Mouse (Mus musculus): ENCODE results near the gene Mfsd12. TPM values are rescaled to one million over a fixed set of nuclear protein-coding genes. Genes with fewer than 3 reads are reported as not detected.

Mfsd12 gene
- polyA plus RNA-seq, 1 experiment, result 23.4 TPM

DNA sequence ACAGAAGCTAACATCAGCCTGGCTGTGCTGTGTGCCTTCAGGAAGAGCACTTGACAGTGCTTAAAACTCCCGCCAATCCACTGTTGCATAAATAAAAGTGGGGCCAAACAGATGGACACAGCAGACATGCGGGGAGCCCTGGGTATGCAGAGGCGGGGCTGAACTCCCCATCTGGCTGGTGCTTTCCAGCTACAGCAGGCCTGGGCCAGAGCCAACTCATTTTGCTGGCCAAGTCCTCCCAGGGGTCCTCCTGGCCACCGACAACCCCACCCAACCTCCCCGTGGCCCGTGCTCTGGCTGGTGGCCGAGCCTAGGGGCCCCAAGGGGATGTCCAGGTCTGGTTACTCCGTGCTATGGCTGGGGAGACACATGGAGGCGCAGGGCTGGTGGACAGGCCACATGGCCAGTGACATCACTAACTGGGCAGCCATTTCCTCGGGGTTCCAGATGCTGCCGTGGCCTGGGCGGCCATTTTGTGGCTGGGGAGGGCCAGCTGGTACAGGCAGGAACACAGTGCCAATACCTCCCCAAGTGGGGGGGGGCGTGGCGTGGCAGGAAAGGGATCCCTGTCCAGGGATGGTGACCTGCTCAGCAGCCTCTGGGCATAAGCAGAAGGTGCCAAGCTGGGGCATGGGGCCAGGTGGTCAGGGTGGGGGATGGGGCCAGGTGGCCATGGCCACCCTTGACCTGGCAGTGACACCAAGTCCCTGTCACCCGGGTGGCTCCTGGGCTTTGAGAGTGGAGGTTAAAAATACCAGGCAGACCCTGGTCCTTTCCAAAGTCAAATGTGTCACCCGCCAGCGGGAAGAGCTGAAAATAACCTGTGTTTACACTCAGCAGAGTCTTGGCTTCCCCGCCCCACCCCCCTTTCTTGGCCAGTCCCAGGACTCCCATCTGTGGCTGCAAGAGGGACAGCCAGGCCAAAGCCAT is 54.4 kb downstream of the Mfsd12 start:
- peaks cover 80% of the 10 kb centered on the region for H3K4me1 ChIP-seq (ENCODE audit: control insufficient read depth, insufficient read depth, low read length)
- H3K4me3 ChIP-seq (ENCODE audit: insufficient read depth, low read depth, low read length), result no peak overlapping the region
- TF ChIP-seq CTCF (conservative IDR thresholded peaks at IDR 0.05; ENCODE audit: insufficient read depth, insufficient read length, low read depth, low read length), result no peak
- no peak for TF ChIP-seq POLR2A (IDR thresholded peaks at IDR 0.05; ENCODE audit: low read depth, low read length)
- H3K36me3 ChIP-seq (ENCODE audit: control insufficient read depth, insufficient read depth, low read length), result no peaks in the 10 kb centered on the region; the same call in 1 of the 2 replicates
- WGBS, result 11% methylated on average over 18 of the region's 18 CpGs
- no peaks in the 10 kb centered on the region for H3K27me3 ChIP-seq (replicated peaks; ENCODE audit: control insufficient read depth, insufficient read depth, low read length)
- DNase-seq, result peak; percentile 93
- peak overlapping the region; percentile 97 for H3K27ac ChIP-seq (ENCODE audit: insufficient read depth, low read depth, low read length)

DNA sequence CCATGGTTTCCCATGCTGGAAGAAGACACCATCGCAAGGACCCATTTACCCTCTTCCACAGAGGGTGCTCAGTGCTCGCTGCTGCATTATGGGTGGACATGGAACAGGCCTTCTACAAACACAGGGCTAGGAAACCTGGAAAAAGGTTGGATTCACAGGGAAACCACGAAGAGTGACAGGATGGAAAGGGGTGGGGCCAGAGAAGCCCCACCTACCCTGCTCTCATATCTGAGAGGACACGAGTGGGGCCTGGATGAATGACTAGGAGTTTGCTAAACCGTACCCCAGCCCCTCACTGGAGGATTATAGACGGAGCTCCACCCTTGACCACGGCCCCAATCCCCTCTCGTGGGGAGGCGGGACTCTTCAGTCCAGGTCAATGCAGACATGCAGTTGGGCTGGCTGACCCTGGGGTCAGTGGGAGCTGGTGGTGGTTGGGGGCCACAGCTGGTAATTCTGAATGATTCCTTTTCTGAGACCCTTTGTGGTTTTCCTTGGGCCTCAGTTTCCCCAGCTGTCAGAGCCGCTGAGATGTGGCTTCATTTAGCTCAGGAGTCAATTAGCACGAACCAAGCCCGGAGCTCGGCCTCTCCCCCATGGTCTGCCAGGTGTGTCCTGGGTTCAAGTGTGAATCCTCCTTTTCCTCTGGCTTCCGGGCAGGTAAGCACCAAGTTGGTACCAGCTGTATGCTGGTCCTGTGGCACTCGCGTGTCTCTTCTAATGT is 55.5 kb downstream of the Mfsd12 start:
- WGBS, result 68% methylated on average over 16 of the region's 16 CpGs
- no peaks in the 10 kb centered on the region for H3K27me3 ChIP-seq (replicated peaks; ENCODE audit: control insufficient read depth, insufficient read depth, low read length)

DNA sequence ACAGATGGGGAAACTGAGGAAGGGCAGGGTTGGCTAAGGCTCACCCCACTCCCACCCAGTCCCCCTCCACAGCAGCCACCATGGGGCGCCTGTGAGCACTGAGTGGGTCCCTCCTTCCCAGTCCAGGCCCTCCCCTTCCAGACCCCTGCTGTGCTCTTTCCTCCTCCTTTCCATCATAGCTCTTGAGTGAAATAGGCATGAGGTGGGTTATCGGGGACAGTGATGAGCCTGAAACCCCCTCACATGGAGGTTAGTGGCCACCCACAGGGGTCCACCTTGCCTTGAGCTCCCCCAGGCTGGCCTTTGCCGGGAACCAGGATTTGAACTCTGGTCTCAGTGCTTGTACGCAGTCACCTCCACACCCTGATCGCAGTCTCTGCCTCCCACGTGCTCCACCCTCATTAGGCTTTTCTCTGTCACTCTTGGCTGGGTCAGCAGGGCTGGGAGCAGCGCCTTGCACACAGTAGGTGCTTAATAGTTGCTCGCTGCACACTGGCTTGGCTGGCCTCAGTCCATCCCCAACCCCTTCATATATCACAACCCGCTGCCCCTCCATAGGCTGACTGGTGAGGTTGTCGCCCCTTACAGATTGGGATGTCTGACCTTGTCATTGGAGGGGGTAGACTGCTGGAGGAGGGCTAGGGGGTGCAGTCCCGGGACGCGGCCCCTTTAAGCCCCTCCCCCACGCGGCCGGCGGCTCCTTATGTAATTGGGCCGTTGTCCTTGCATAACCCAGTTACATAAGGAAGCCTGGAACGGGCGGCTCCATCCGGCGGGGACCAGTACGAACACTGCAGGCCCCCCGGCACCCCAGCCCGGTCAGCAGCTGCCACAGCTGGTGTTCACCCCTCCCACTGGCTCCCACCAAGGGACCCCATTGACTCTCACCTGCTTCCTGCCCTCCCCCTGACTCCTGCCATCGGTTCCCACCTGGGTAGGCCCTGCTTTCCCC is 56.3 kb downstream of the Mfsd12 start:
- no peaks in the 10 kb centered on the region for H3K27me3 ChIP-seq (replicated peaks; ENCODE audit: control insufficient read depth, insufficient read depth, low read length)
- TF ChIP-seq CTCF (conservative IDR thresholded peaks at IDR 0.05; ENCODE audit: insufficient read depth, insufficient read length, low read depth, low read length) (no peak), POLR2A (IDR thresholded peaks at IDR 0.05; ENCODE audit: low read depth, low read length) (peak; percentile 6)
- DNase-seq, result peak; percentile 95
- peak overlapping the region; percentile 97 for H3K27ac ChIP-seq (ENCODE audit: insufficient read depth, low read depth, low read length)
- H3K36me3 ChIP-seq (ENCODE audit: control insufficient read depth, insufficient read depth, low read length), result no peaks in the 10 kb centered on the region
- peak overlapping the region; percentile 49 for H3K4me3 ChIP-seq (ENCODE audit: insufficient read depth, low read depth, low read length)
- H3K4me1 ChIP-seq (ENCODE audit: control insufficient read depth, insufficient read depth, low read length), result peaks cover 81% of the 10 kb centered on the region
- 18% methylated on average over 26 of the region's 26 CpGs for WGBS

More for the DNA sequence above, 55.5 kb downstream of the Mfsd12 start:
- DNase-seq, result no peak
- Histone ChIP-seq H3K27ac (ENCODE audit: insufficient read depth, low read depth, low read length) (peak overlapping the region; percentile 97), H3K4me3 (ENCODE audit: insufficient read depth, low read depth, low read length) (no peak overlapping the region), H3K36me3 (ENCODE audit: control insufficient read depth, insufficient read depth, low read length) (no peaks in the 10 kb centered on the region), H3K4me1 (ENCODE audit: control insufficient read depth, insufficient read depth, low read length) (peaks cover 85% of the 10 kb centered on the region)
- TF ChIP-seq CTCF (conservative IDR thresholded peaks at IDR 0.05; ENCODE audit: insufficient read depth, insufficient read length, low read depth, low read length), result no peak
- no peak for TF ChIP-seq POLR2A (IDR thresholded peaks at IDR 0.05; ENCODE audit: low read depth, low read length)

DNA sequence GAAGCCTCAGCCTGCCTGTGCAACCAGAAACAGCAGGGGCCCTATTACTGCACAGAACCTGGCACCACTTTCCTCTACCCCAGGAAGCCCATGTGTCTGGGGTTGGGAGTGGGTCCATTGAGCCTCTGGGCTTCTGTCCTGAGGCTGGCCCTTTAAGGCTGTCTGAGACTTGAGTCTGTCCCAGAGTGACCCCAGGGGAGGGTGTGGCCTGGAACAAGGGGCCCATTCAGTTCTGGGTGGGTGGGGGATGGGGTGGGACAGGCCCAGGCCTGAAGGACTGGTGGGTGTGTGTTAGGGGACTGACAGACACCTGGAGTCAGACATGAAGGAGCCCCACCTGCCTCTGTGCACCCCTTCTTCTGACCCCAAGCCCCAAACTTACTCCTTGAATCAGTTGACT is 57.4 kb downstream of the Mfsd12 start:
- TF ChIP-seq CTCF (conservative IDR thresholded peaks at IDR 0.05; ENCODE audit: insufficient read depth, insufficient read length, low read depth, low read length) (no peak), POLR2A (IDR thresholded peaks at IDR 0.05; ENCODE audit: low read depth, low read length) (no peak)
- H3K4me3 ChIP-seq (ENCODE audit: insufficient read depth, low read depth, low read length), result no peak overlapping the region
- H3K4me1 ChIP-seq (ENCODE audit: control insufficient read depth, insufficient read depth, low read length), result peaks cover 83% of the 10 kb centered on the region
- H3K36me3 ChIP-seq (ENCODE audit: control insufficient read depth, insufficient read depth, low read length), result no peaks in the 10 kb centered on the region
- peak; percentile 77 for DNase-seq
- no peaks in the 10 kb centered on the region for H3K27me3 ChIP-seq (replicated peaks; ENCODE audit: control insufficient read depth, insufficient read depth, low read length)
- H3K27ac ChIP-seq (ENCODE audit: insufficient read depth, low read depth, low read length), result peak overlapping the region; percentile 97

DNA sequence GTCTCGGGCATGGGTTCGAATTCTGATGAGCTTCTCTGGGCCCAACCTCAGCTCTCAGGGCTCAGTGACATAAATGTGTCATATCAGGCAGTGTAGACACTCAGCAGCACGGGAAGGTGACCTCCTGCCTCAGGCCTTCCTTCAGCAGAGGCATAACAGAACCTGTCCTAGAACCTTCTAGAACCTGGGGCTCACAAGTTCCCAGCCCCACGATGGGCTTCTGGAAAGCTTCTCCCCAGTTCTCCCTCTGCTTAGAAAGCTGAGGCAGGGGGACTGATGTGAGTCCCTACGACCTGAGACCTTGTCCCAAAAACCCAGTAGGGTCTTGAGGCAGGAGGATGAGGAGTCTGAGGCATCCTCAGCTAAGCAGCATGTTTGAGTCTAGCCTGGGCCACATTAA is 57.9 kb downstream of the Mfsd12 start:
- DNase-seq, result no peak
- peaks cover 82% of the 10 kb centered on the region for H3K4me1 ChIP-seq (ENCODE audit: control insufficient read depth, insufficient read depth, low read length)
- no peak for TF ChIP-seq CTCF (conservative IDR thresholded peaks at IDR 0.05; ENCODE audit: insufficient read depth, insufficient read length, low read depth, low read length)
- TF ChIP-seq POLR2A (IDR thresholded peaks at IDR 0.05; ENCODE audit: low read depth, low read length), result no peak
- H3K36me3 ChIP-seq (ENCODE audit: control insufficient read depth, insufficient read depth, low read length), result no peaks in the 10 kb centered on the region
- H3K27ac ChIP-seq (ENCODE audit: insufficient read depth, low read depth, low read length), result peak overlapping the region; percentile 90
- no peak overlapping the region for H3K4me3 ChIP-seq (ENCODE audit: insufficient read depth, low read depth, low read length)
- WGBS, result 59% methylated on average over 5 of the region's 5 CpGs
- no peaks in the 10 kb centered on the region for H3K27me3 ChIP-seq (replicated peaks; ENCODE audit: control insufficient read depth, insufficient read depth, low read length)

Other genes starting within 250 kb of the Mfsd12 start
- gene Zbtb7a, start 222.3 kb upstream of the Mfsd12 start, polyA plus RNA-seq (2012; rRNA removed), result 36.0 and 37.1 TPM in 2 replicates
- gene Pias4, start 189.6 kb upstream of the Mfsd12 start, polyA plus RNA-seq (2012; rRNA removed), result 34.6 and 36.8 TPM in 2 replicates
- 1,330 and 1,454 TPM in 2 replicates for gene Eef2, start 180.9 kb upstream of the Mfsd12 start, polyA plus RNA-seq (2012; rRNA removed)
- 52.9 and 54.0 TPM in 2 replicates for gene Dapk3, start 174.5 kb upstream of the Mfsd12 start, polyA plus RNA-seq (2012; rRNA removed)
- gene 4930442H23Rik, start 173.6 kb upstream of the Mfsd12 start, polyA plus RNA-seq (2012; rRNA removed), result not detected in 2 replicates
- 0.97 TPM in 1 of 2 replicates, not detected in the other for gene Nmrk2, start 155.4 kb upstream of the Mfsd12 start, polyA plus RNA-seq (2012; rRNA removed)
- gene Atcay, start 126.7 kb upstream of the Mfsd12 start, polyA plus RNA-seq (2012; rRNA removed), result 0.05 and 0.39 TPM in 2 replicates
- 4.6 and 6.0 TPM in 2 replicates for gene Zfr2, start 124.3 kb upstream of the Mfsd12 start, polyA plus RNA-seq (2012; rRNA removed)
- gene Matk, start 104.6 kb upstream of the Mfsd12 start, polyA plus RNA-seq (2012; rRNA removed), result 0.57 and 1.5 TPM in 2 replicates
- gene Mrpl54, start 90.6 kb upstream of the Mfsd12 start, polyA plus RNA-seq (2012; rRNA removed), result 130 TPM in 2 replicates
- 142 and 147 TPM in 2 replicates for gene Apba3, start 90.5 kb upstream of the Mfsd12 start, polyA plus RNA-seq (2012; rRNA removed)
- 13.2 and 19.0 TPM in 2 replicates for gene Tjp3, start 65.9 kb upstream of the Mfsd12 start, polyA plus RNA-seq (2012; rRNA removed)
- 70.7 and 76.3 TPM in 2 replicates for gene Pip5k1c, start 64.5 kb upstream of the Mfsd12 start, polyA plus RNA-seq (2012; rRNA removed)
- 23.7 and 24.5 TPM in 2 replicates for gene Cactin, start 36.4 kb upstream of the Mfsd12 start, polyA plus RNA-seq (2012; rRNA removed)
- gene Tbxa2r, start 28.8 kb upstream of the Mfsd12 start, polyA plus RNA-seq (2012; rRNA removed), result 16.6 and 21.7 TPM in 2 replicates
- 1.4 and 1.5 TPM in 2 replicates for gene Gipc3, start 14.2 kb upstream of the Mfsd12 start, polyA plus RNA-seq (2012; rRNA removed)
- 66.4 and 82.1 TPM in 2 replicates for gene Hmg20b, start 7.0 kb upstream of the Mfsd12 start, polyA plus RNA-seq (2012; rRNA removed)
- 0.16 and 0.61 TPM in 2 replicates for gene 4930404N11Rik, start 8.3 kb downstream of the Mfsd12 start, polyA plus RNA-seq (2012; rRNA removed)
- gene Fzr1, start 21.0 kb downstream of the Mfsd12 start, polyA plus RNA-seq (2012; rRNA removed), result 41.1 and 49.8 TPM in 2 replicates
- gene Dohh, start 26.9 kb downstream of the Mfsd12 start, polyA plus RNA-seq (2012; rRNA removed), result 60.6 and 79.8 TPM in 2 replicates
- 2.1 and 2.3 TPM in 2 replicates for gene Gm48551, start 27.0 kb downstream of the Mfsd12 start, polyA plus RNA-seq (2012; rRNA removed)
- 1.0 and 2.8 TPM in 2 replicates for gene Gm48552, start 31.5 kb downstream of the Mfsd12 start, polyA plus RNA-seq (2012; rRNA removed)
- 693 and 694 TPM in 2 replicates for gene Smim24, start 35.6 kb downstream of the Mfsd12 start, polyA plus RNA-seq (2012; rRNA removed)
- gene Nfic, start 98.1 kb downstream of the Mfsd12 start, polyA plus RNA-seq (2012; rRNA removed), result 64.7 and 82.5 TPM in 2 replicates
- gene Celf5, start 125.2 kb downstream of the Mfsd12 start, polyA plus RNA-seq (2012; rRNA removed), result 0.18 and 0.27 TPM in 2 replicates
- 148 and 190 TPM in 2 replicates for gene Ncln, start 138.9 kb downstream of the Mfsd12 start, polyA plus RNA-seq (2012; rRNA removed)
- 2.3 and 4.9 TPM in 2 replicates for gene S1pr4, start 142.6 kb downstream of the Mfsd12 start, polyA plus RNA-seq (2012; rRNA removed)
- 1.7 and 2.1 TPM in 2 replicates for gene Gna15, start 166.7 kb downstream of the Mfsd12 start, polyA plus RNA-seq (2012; rRNA removed)
- gene Gna11, start 187.7 kb downstream of the Mfsd12 start, polyA plus RNA-seq (2012; rRNA removed), result 93.0 and 107 TPM in 2 replicates
- gene Aes, start 202.0 kb downstream of the Mfsd12 start, polyA plus RNA-seq (2012; rRNA removed), result 2,250 and 2,535 TPM in 2 replicates
- 63.7 and 93.5 TPM in 2 replicates for gene Tle2, start 217.1 kb downstream of the Mfsd12 start, polyA plus RNA-seq (2012; rRNA removed)
- gene Tle6, start 243.6 kb downstream of the Mfsd12 start, polyA plus RNA-seq (2012; rRNA removed), result 3.9 and 4.3 TPM in 2 replicates
- 1.0 and 1.1 TPM in 2 replicates for gene BC025920, start 248.8 kb downstream of the Mfsd12 start, polyA plus RNA-seq (2012; rRNA removed)

Measured in kidney, adult 2 months (tissue).